Mouse (Mus musculus): ENCODE data around the gene Plaur. TPM values are rescaled to one million over a fixed set of nuclear protein-coding genes. Genes with fewer than 3 reads are reported as not detected.
A peak's percentile ranks its signal among the peaks of the same experiment; 100 is the strongest.

Plaur gene
- polyA plus RNA-seq, 1 experiment from 2014 or later: 2.0 TPM

- Histone ChIP-seq H3K4me2 (ENCODE audit: low read length) (no peak overlapping the region), H3K9ac (ENCODE audit: low read length) (no peak overlapping the region), H3K27ac (ENCODE audit: low read depth, low read length) (no peak overlapping the region), H3K9me3 (replicated peaks; ENCODE audit: control insufficient read depth, low read length) (no peaks in the 10 kb centered on the region), H3K36me3 (ENCODE audit: control insufficient read depth, insufficient read depth, low read length) (no peaks in the 10 kb centered on the region), H3K27me3 (replicated peaks; ENCODE audit: control insufficient read depth, insufficient read depth, low read length) (no peaks in the 10 kb centered on the region), H3K4me1 (ENCODE audit: control insufficient read depth, insufficient read depth, low read length) (no peaks in the 10 kb centered on the region), H3K4me3 (ENCODE audit: low read depth, low read length) (no peak overlapping the region)
- 81% methylated on average over 6 of the region's 6 CpGs for WGBS
- DNase-seq (ENCODE audit: low spot score) (peak; percentile 26), ATAC-seq (no peak)
Measured at GRCm38 (mm10) chr7:24472442-24472841, 10.2 kb downstream of the Plaur start.

DNA sequence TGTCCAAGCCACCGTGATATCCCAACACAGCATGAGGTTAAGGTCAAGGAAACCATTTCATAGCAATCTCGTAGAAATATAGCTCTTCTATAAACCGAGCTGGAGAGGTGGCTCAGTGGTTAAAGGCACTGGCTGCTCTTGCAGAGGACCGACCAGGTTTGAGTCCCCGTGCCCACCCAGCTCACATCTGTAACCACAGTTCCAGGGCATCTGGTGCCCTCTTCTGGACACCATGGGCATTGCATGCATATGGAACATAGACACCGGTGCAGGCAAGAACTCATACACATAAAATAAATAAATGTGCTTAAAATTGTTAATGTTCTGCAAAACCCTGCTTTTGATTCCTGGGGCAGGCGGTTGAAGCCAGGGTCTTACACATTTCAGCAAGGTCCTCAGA lies 10.7 kb downstream of the Plaur start:
- Histone ChIP-seq H3K4me1 (ENCODE audit: control insufficient read depth, insufficient read depth, low read length) (no peaks in the 10 kb centered on the region), H3K36me3 (ENCODE audit: control insufficient read depth, insufficient read depth, low read length) (no peaks in the 10 kb centered on the region), H3K9me3 (replicated peaks; ENCODE audit: control insufficient read depth, low read length) (no peaks in the 10 kb centered on the region), H3K4me2 (ENCODE audit: low read length) (no peak overlapping the region), H3K27ac (ENCODE audit: low read depth, low read length) (no peak overlapping the region), H3K27me3 (replicated peaks; ENCODE audit: control insufficient read depth, insufficient read depth, low read length) (no peaks in the 10 kb centered on the region), H3K9ac (ENCODE audit: low read length) (no peak overlapping the region), H3K4me3 (ENCODE audit: low read depth, low read length) (no peak overlapping the region)
- DNase-seq (ENCODE audit: low spot score) (peak; percentile 45), ATAC-seq (no peak)
- WGBS: 71% methylated on average over 7 of the region's 7 CpGs

GRCm38 (mm10) chr7:24473913-24474529 lies 11.7 kb downstream of the Plaur start:
- H3K27me3 ChIP-seq (replicated peaks; ENCODE audit: control insufficient read depth, insufficient read depth, low read length): no peaks in the 10 kb centered on the region
- no peak overlapping the region for H3K27ac ChIP-seq (ENCODE audit: low read depth, low read length)
- WGBS: 43% methylated on average over 10 of the region's 10 CpGs
- no peak overlapping the region for H3K4me2 ChIP-seq (ENCODE audit: low read length)
- H3K4me3 ChIP-seq (ENCODE audit: low read depth, low read length): no peak overlapping the region
- no peak overlapping the region for H3K9ac ChIP-seq (ENCODE audit: low read length)
- ATAC-seq (peak; percentile 83), DNase-seq (ENCODE audit: low spot score) (peak; percentile 69)
- no peaks in the 10 kb centered on the region for H3K9me3 ChIP-seq (replicated peaks; ENCODE audit: control insufficient read depth, low read length)
- no peaks in the 10 kb centered on the region for H3K4me1 ChIP-seq (ENCODE audit: control insufficient read depth, insufficient read depth, low read length)
- H3K36me3 ChIP-seq (ENCODE audit: control insufficient read depth, insufficient read depth, low read length): no peaks in the 10 kb centered on the region

GRCm38 (mm10) chr7:24474811-24475506 lies 12.7 kb downstream of the Plaur start:
- WGBS: 32% methylated on average over 21 of the region's 21 CpGs
- no peak for ATAC-seq
- Histone ChIP-seq H3K9me3 (replicated peaks; ENCODE audit: control insufficient read depth, low read length) (no peaks in the 10 kb centered on the region), H3K4me2 (ENCODE audit: low read length) (no peak overlapping the region), H3K9ac (ENCODE audit: low read length) (no peak overlapping the region), H3K27ac (ENCODE audit: low read depth, low read length) (no peak overlapping the region), H3K4me3 (ENCODE audit: low read depth, low read length) (no peak overlapping the region), H3K36me3 (ENCODE audit: control insufficient read depth, insufficient read depth, low read length) (no peaks in the 10 kb centered on the region), H3K4me1 (ENCODE audit: control insufficient read depth, insufficient read depth, low read length) (0 out of 2 replicates have a peak, but pooled peaks cover 3% of the 10 kb centered on the region), H3K27me3 (replicated peaks; ENCODE audit: control insufficient read depth, insufficient read depth, low read length) (no peaks in the 10 kb centered on the region)
- DNase-seq (ENCODE audit: low spot score): peak; percentile 14

- Histone ChIP-seq H3K4me3 (ENCODE audit: low read depth, low read length) (no peak overlapping the region), H3K9me3 (replicated peaks; ENCODE audit: control insufficient read depth, low read length) (no peaks in the 10 kb centered on the region), H3K4me1 (ENCODE audit: control insufficient read depth, insufficient read depth, low read length) (peaks cover 5% of the 10 kb centered on the region; the same call in 1 of the 2 replicates), H3K36me3 (ENCODE audit: control insufficient read depth, insufficient read depth, low read length) (no peaks in the 10 kb centered on the region), H3K27me3 (replicated peaks; ENCODE audit: control insufficient read depth, insufficient read depth, low read length) (no peaks in the 10 kb centered on the region), H3K27ac (ENCODE audit: low read depth, low read length) (no peak overlapping the region), H3K4me2 (ENCODE audit: low read length) (no peak overlapping the region), H3K9ac (ENCODE audit: low read length) (no peak overlapping the region)
- no peak for DNase-seq (ENCODE audit: low spot score)
- ATAC-seq: no peak
- 86% methylated on average over 8 of the region's 8 CpGs for WGBS
Measured at GRCm38 (mm10) chr7:24476338-24476737, 14.1 kb downstream of the Plaur start.

DNA sequence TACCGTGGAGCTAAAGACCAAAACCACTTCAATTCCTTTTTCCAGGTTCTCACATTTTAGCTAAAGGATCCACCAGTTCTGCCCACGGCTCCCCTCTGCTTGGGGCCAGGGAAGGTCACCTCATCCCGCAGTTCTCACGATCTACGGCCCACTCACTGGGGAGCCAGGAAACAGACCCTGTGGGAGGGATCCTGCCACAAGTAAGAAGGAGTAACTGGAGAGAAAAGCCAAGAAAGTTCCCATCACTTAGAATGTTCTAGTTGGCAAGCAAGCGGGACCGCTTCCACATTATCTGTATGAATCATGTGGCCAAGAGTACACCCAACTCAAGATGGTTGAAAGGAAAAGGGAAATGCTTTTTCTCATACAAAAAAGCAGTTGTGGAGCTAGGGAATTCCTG lies 14.6 kb downstream of the Plaur start:
- Histone ChIP-seq H3K9me3 (replicated peaks; ENCODE audit: control insufficient read depth, low read length) (no peaks in the 10 kb centered on the region), H3K4me2 (ENCODE audit: low read length) (no peak overlapping the region), H3K27me3 (replicated peaks; ENCODE audit: control insufficient read depth, insufficient read depth, low read length) (no peaks in the 10 kb centered on the region), H3K4me3 (ENCODE audit: low read depth, low read length) (no peak overlapping the region), H3K9ac (ENCODE audit: low read length) (no peak overlapping the region), H3K27ac (ENCODE audit: low read depth, low read length) (no peak overlapping the region), H3K36me3 (ENCODE audit: control insufficient read depth, insufficient read depth, low read length) (no peaks in the 10 kb centered on the region), H3K4me1 (ENCODE audit: control insufficient read depth, insufficient read depth, low read length) (peaks cover 6% of the 10 kb centered on the region; the same call in 1 of the 2 replicates)
- ATAC-seq (no peak), DNase-seq (ENCODE audit: low spot score) (no peak)
- WGBS: 87% methylated on average over 7 of the region's 7 CpGs

DNA sequence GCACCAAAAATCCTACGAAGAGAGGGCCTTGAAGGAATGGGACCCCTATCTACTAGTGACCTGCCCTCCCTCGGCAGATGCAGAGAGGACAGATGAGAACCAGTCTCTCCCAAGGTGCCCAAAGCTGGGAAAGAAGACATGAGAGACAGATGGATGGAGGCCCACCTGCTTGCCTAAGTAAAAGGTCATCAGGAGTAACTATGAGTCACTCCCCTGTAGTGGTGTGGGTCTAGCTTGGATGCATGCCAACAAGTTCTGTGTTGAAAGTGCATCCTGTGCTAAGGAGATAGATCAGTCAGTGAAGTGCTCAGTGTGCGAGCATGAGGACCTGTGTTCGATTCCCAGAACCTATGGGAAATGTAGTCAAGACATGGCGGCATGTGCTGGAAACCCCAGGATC lies 16.6 kb downstream of the Plaur start:
- H3K4me1 ChIP-seq (ENCODE audit: control insufficient read depth, insufficient read depth, low read length): peaks cover 11% of the 10 kb centered on the region; the same call in 1 of the 2 replicates
- no peaks in the 10 kb centered on the region for H3K9me3 ChIP-seq (replicated peaks; ENCODE audit: control insufficient read depth, low read length)
- H3K27ac ChIP-seq (ENCODE audit: low read depth, low read length): no peak overlapping the region
- H3K4me2 ChIP-seq (ENCODE audit: low read length): no peak overlapping the region
- ATAC-seq (no peak), DNase-seq (ENCODE audit: low spot score) (no peak)
- no peaks in the 10 kb centered on the region for H3K27me3 ChIP-seq (replicated peaks; ENCODE audit: control insufficient read depth, insufficient read depth, low read length)
- WGBS: 87% methylated on average over 5 of the region's 5 CpGs
- no peaks in the 10 kb centered on the region for H3K36me3 ChIP-seq (ENCODE audit: control insufficient read depth, insufficient read depth, low read length)
- H3K4me3 ChIP-seq (ENCODE audit: low read depth, low read length): no peak overlapping the region
- no peak overlapping the region for H3K9ac ChIP-seq (ENCODE audit: low read length)

DNA sequence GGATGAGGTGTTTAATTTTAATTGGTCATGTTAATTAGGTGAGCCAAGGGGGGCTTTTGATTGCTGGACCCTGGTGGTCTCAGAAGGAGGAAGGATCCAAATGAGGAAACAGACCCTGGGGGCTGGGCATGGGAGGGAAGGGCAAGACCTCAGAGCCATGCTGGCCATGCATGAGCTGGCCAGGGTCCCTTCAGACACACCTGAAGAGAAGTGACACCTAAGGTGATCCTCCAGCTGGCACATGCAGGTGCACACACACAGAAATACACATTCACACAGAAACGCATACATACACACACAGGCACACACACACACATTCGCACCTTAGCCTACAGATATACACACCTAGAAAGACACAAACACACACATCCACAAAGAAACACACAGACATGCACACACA lies 17.4 kb downstream of the Plaur start:
- H3K9ac ChIP-seq (ENCODE audit: low read length): no peak overlapping the region
- 83% methylated on average over 2 of the region's 2 CpGs for WGBS
- no peak overlapping the region for H3K4me3 ChIP-seq (ENCODE audit: low read depth, low read length)
- H3K36me3 ChIP-seq (ENCODE audit: control insufficient read depth, insufficient read depth, low read length): no peaks in the 10 kb centered on the region
- DNase-seq (ENCODE audit: low spot score) (no peak), ATAC-seq (no peak)
- H3K27me3 ChIP-seq (replicated peaks; ENCODE audit: control insufficient read depth, insufficient read depth, low read length): no peaks in the 10 kb centered on the region
- H3K27ac ChIP-seq (ENCODE audit: low read depth, low read length): no peak overlapping the region
- H3K9me3 ChIP-seq (replicated peaks; ENCODE audit: control insufficient read depth, low read length): no peaks in the 10 kb centered on the region
- H3K4me1 ChIP-seq (ENCODE audit: control insufficient read depth, insufficient read depth, low read length): peaks cover 18% of the 10 kb centered on the region
- H3K4me2 ChIP-seq (ENCODE audit: low read length): no peak overlapping the region
